Mouse (Mus musculus) embryonic facial prominence, embryonic 14.5 days (tissue): Measurements from ENCODE around the gene Chn1. TPM values are rescaled to one million over a fixed set of nuclear protein-coding genes. Genes with fewer than 3 reads are reported as not detected.
"Not testable (repeated sequence)": the region's sequence is repeated elsewhere in the genome, so short reads cannot be mapped to it uniquely, and the experiment has no call there.

ENCODE experiments used
- ATAC-seq: fragments of 200-750 bp; cut with Nextera tagmentation; 2 replicates; pipeline ENCODE4 v1.8.0; 2017; ENCODE audit warnings: low read depth, moderate number of reproducible peaks, moderate TSS enrichment
- DNase-seq: peaks from one replicate; pipeline ENCODE4 v3.0.0-alpha.2; 2015; ENCODE audit warnings: low spot score
- H3K27ac ChIP-seq: fragments of 300-500 bp; sonication (generic); replicated peaks from 2 replicates; pipeline ENCODE4 v1.5.1; 2014; ENCODE audit warnings: low read depth, mild to moderate bottlenecking, low read length, moderate library complexity
- H3K27me3 ChIP-seq: fragments of 300-500 bp; sonication (generic); replicated peaks from 2 replicates; pipeline ENCODE4 v1.6.1; 2014; ENCODE audit warnings: low read length; ENCODE audit not compliant: control insufficient read depth, insufficient read depth
- H3K36me3 ChIP-seq: fragments of 300-500 bp; sonication (generic); 2 replicates; pipeline ENCODE4 v1.6.1; 2014; ENCODE audit warnings: low read length, mixed read lengths; ENCODE audit not compliant: control insufficient read depth, insufficient read depth
- H3K4me1 ChIP-seq: fragments of 300-500 bp; sonication (generic); 2 replicates; pipeline ENCODE4 v1.6.1; 2014; ENCODE audit warnings: antibody characterized with exemption, low read length; ENCODE audit not compliant: control insufficient read depth, insufficient read depth
- H3K4me2 ChIP-seq: fragments of 300-500 bp; sonication (generic); 2 replicates; pipeline ENCODE4 v1.6.1; 2014; ENCODE audit warnings: low read depth, mild to moderate bottlenecking, low read length, moderate library complexity, mixed read lengths
- H3K4me3 ChIP-seq: fragments of 300-500 bp; sonication (generic); 2 replicates; pipeline ENCODE4 v1.5.1; 2014; ENCODE audit warnings: low read depth, mild to moderate bottlenecking, low read length
- H3K9ac ChIP-seq: fragments of 300-500 bp; sonication (generic); 2 replicates; pipeline ENCODE4 v1.6.1; 2014; ENCODE audit warnings: low read depth, mild to moderate bottlenecking, low read length, moderate library complexity, mixed read lengths
- H3K9me3 ChIP-seq: fragments of 300-500 bp; sonication (generic); 2 replicates; pipeline ENCODE4 v1.6.1; 2016; ENCODE audit warnings: low read length; ENCODE audit not compliant: control insufficient read depth
- WGBS: fragments of 180-500 bp; shearing (Covaris S2); extraction: QIAGEN DNeasy Blood & Tissue Kit; methylation state at CpG from one replicate; pipeline ENCODE4 v1.1.7; 2014; 5-methylcytosine and 5-hydroxymethylcytosine counted together
- polyA plus RNA-seq: library from polyadenylated mRNA; unstranded; fragments of >200 nt; fragmentation: Nextera tagmentation; extraction: Ambion mirVana; gene quantifications from 2 replicates; pipeline ENCODE4 v1.2.1, GENCODE M21; 2014

Chn1 gene
- polyA plus RNA-seq, result 35.5 and 36.0 TPM in 2 replicates

DNA sequence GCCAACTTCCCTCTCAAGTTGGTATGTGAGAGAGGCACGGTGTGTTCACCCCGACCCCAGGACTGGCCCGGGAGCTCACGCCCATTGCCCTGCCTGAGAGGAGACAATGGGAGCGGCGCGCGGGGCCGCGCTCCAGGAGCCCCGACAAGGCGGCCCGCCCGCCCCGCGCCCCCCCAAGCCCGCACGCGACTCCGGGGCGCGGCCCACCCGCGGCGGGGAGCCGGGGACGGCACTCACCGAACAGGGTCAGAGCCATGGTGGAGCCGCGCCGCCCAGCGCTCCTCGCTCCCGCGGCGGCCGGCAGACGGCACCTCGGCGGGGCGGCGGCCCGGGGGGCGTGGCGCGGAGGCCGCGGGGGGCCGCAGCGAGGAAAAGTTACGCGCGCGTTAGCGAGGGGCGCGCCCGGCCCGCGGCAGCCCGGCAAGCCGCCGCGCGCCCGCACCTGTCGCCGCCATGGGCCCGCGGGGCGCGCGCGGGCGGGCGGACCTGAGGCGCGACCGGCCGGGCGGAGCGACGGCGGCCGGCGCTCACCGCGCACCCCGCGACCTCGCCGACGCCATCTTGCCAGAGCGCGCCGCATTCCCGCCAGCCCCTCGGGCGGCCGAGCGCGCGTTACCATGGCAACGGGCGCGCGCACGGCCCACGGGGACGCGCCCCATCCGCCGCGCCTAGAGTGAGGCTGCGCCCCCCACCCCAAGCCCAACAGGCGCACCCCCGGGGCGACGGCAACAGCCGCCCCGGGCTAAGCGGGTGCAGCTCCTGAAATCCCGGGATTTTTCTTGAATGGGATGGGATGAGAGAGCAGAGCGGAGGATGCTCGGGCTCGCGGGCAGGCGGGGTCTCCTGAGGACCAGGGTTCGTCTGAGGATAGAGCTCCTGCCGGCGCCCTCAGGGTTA is at the start of gene Chn1:
TSS of gene Chn1 (minus strand) at position 561 of the 897 bp plus-strand sequence.
- Histone ChIP-seq H3K9me3 (no peaks in the 10 kb centered on the region), H3K27ac (peak within 1 kb of the TSS; percentile 55), H3K4me3 (peak within 1 kb of the TSS; percentile 83), H3K27me3 (peaks cover 10% of the 10 kb centered on the region), H3K9ac (peak within 1 kb of the TSS; percentile 84), H3K4me1 (peaks cover 7% of the 10 kb centered on the region; the same call in 1 of the 2 replicates), H3K36me3 (no peaks in the 10 kb centered on the region), H3K4me2 (peak within 1 kb of the TSS; percentile 85)
- DNase-seq, result peak; percentile 81
- WGBS, result under 1% methylated on average over 42 of the region's 131 CpGs
- peak; percentile 91 for ATAC-seq

DNA sequence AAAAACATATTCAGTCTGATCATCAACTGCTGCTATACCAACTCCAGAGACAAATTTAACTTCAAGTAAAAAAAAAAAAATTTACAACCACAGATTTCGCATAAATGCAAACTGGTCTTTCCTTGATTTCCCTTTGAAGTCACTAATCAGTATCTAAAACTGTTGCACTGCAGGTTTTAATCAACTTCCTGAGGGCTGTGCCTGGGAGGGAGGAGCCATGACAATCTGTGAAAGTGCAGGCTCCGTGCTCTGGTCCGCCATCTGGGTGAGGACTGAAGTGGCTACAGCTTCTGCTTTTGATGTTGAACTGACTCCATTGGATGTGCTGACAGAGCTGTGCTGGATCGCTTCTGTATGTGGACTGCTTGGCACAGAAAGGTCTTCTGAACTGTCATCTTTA is 43.6 kb upstream of the Chn1 start:
- H3K4me2 ChIP-seq, result no peak overlapping the region
- H3K4me3 ChIP-seq, result no peak overlapping the region
- H3K27ac ChIP-seq, result no peak overlapping the region
- H3K36me3 ChIP-seq, result peaks cover 34% of the 10 kb centered on the region
- no peak for DNase-seq
- 63% methylated on average over 4 of the region's 4 CpGs for WGBS
- no peak overlapping the region for H3K9ac ChIP-seq
- H3K27me3 ChIP-seq, result no peaks in the 10 kb centered on the region
- ATAC-seq, result no peak
- no peaks in the 10 kb centered on the region for H3K4me1 ChIP-seq
- H3K9me3 ChIP-seq, result no peaks in the 10 kb centered on the region

DNA sequence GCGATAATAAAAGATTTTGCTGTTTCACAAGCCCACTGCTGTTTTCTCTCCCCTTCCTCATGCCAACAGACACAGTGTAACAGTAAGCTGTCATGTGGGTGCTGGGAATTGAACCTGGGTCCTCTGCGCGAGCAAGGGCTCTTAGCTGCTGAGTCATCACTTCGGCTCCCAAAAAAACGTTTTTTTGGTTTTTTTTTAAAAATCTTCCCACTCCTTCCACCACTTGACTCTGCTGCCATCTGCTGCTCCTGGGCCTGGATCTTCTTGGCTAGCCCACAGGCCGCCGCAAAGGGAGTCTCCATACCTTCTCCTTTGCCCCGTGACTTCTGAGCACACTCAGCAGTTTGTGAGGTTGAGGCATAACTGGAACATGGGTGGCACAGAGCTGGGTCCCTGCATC is 32.5 kb upstream of the Chn1 start:
- Histone ChIP-seq H3K4me3 (no peak overlapping the region), H3K4me1 (no peaks in the 10 kb centered on the region), H3K36me3 (no peaks in the 10 kb centered on the region), H3K9me3 (no peaks in the 10 kb centered on the region), H3K9ac (no peak overlapping the region), H3K4me2 (no peak overlapping the region), H3K27me3 (no peaks in the 10 kb centered on the region), H3K27ac (no peak overlapping the region)
- no peak for ATAC-seq
- WGBS, result 82% methylated on average over 8 of the region's 8 CpGs
- no peak for DNase-seq

DNA sequence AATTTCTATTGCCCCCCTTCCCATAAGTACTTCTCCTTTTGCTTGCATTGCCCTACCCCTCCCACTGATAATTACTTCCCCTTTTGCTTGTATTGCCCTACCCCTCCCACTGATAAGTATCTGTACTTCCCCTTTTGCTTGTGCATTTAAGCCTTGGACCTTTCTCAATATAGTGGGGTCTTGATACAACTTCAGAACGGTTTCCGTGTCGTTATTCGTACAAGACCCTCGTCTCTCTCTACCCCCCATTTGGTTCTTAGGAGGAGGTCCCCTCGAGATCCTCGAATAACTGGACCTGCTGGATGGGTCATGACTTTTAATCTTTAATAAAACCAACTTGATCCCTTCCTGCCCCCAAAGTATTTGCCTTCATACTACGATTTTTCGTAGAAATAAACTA is 25.0 kb upstream of the Chn1 start:
- H3K4me3 ChIP-seq, H3K9me3 ChIP-seq, H3K4me1 ChIP-seq, H3K27ac ChIP-seq, H3K27me3 ChIP-seq, H3K36me3 ChIP-seq, DNase-seq, ATAC-seq, H3K9ac ChIP-seq, H3K4me2 ChIP-seq: not testable (repeated sequence)
- 93% methylated on average over 9 of the region's 9 CpGs for WGBS

DNA sequence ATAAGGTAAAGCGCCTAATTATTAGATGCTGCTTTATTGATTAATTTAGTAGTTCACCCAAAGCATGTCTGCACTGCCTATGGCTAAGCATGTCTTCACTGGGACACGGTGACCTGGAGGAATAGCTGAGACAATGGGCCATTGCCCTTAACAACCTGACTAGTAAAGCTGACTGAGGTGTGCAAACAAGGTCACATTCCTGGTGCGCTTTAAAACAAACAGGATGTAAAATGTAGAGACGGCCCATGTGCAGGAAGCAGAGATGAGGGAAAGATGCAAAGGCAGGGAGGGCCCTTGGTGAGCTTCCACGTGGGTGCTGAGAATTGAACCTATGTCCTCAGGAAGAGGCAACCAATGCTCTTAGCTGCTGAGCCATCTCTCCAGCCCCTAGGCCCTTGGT is 23.6 kb upstream of the Chn1 start:
- DNase-seq, result no peak
- H3K4me2 ChIP-seq, result no peak overlapping the region
- 66% methylated on average over 5 of the region's 5 CpGs for WGBS

DNA sequence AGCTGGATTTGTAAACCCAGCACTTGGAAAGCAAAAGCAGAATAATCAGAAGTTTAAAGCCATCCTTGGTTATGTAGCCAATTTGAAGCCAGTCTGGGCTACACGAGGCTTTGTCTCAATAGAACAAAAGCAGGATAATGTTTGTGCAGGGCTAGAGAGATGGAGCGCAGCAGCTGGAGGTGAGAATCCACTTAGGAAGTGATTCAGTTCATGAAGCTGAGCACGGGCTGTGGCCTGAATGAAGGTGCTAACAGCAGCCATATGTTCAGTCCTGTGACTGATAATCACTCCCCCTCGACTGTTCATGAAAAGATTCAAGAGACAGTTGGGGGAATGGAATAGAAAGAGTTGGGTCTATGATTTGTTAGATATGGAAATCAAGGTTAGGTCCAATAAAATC is 23.0 kb upstream of the Chn1 start:
- Histone ChIP-seq H3K36me3 (no peaks in the 10 kb centered on the region), H3K4me1 (no peaks in the 10 kb centered on the region), H3K9ac (no peak overlapping the region), H3K27me3 (no peaks in the 10 kb centered on the region), H3K9me3 (no peaks in the 10 kb centered on the region), H3K4me3 (no peak overlapping the region), H3K4me2 (no peak overlapping the region), H3K27ac (no peak overlapping the region)
- ATAC-seq (no peak), DNase-seq (no peak)
- 50% methylated on average over 4 of the region's 4 CpGs for WGBS

More for the DNA sequence above, 23.6 kb upstream of the Chn1 start:
- ATAC-seq, result no peak
- Histone ChIP-seq H3K4me1 (no peaks in the 10 kb centered on the region), H3K4me3 (no peak overlapping the region), H3K9me3 (no peaks in the 10 kb centered on the region), H3K36me3 (no peaks in the 10 kb centered on the region), H3K27ac (no peak overlapping the region), H3K9ac (no peak overlapping the region), H3K27me3 (no peaks in the 10 kb centered on the region)

DNA sequence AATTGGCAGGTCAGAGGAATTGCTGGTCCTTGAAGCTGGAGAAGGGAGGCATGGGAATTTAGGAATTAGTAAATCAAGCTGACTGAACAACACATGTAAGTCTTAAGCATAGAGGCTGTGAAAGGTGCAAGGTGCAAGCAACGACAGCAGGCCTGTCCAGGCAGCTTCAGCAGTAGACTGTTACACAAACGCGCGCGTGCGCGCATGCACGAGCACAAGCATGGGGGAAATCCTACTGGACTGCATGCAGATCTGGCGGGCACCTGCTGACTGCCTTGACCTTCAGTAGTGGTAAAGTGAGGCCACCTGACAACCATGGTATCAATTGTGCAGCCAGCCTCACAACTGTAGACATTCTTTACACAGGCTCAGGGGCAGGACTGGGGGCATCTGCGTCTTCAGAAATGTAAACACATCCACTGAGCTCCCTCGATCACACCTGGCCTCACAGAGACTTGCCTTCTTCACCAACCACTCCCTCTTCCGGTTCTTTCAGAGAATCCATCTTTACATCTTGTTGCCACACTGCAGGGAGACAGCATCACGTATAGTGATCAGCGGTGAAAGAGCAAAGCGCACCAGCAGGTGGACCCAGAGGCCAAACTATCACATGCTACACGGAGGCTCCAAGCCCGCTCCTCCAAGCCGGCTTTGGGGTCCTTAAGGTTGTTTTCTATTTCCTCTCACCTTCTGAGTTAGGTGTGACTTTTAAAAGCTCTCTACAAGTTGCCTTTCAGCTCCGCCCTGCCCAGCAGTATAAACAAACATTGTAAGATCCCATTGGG is 16.9 kb upstream of the Chn1 start:
- Histone ChIP-seq H3K4me1 (no peaks in the 10 kb centered on the region), H3K27me3 (no peaks in the 10 kb centered on the region), H3K9ac (no peak overlapping the region), H3K4me2 (peak overlapping the region; percentile 23; the same call in 1 of the 2 replicates), H3K9me3 (no peaks in the 10 kb centered on the region), H3K27ac (no peak overlapping the region), H3K4me3 (no peak overlapping the region), H3K36me3 (no peaks in the 10 kb centered on the region)
- DNase-seq, result peak; percentile 59
- 52% methylated on average over 19 of the region's 19 CpGs for WGBS
- 0 out of 2 replicates have a peak, but pooled peaks have one; percentile 68 for ATAC-seq

DNA sequence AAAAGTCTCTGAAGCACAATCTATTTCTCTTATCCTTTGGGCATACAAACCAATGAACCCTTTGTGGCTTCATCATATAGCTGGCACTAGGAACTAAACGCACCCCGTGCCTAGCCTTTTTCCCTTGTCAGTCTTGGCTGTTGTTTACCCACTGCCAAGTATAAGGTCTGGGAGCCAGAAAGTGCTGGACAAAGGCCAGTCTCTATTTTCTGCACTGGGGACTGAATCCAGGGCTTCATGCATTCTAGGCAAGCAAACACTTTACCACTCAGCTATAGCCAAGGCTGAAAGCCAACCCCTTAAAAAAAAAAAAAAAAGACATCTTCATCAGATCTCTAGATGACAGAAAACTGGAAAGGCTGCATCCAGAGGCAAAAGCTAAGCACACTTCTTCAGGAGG is 15.2 kb upstream of the Chn1 start:
- H3K27me3 ChIP-seq, result no peaks in the 10 kb centered on the region
- DNase-seq, result peak; percentile 39
- no peaks in the 10 kb centered on the region for H3K36me3 ChIP-seq
- H3K27ac ChIP-seq, result no peak overlapping the region
- ATAC-seq, result 0 out of 2 replicates have a peak, but pooled peaks have one; percentile 30
- no peaks in the 10 kb centered on the region for H3K4me1 ChIP-seq
- no peak overlapping the region for H3K4me2 ChIP-seq
- no peak overlapping the region for H3K4me3 ChIP-seq
- H3K9ac ChIP-seq, result no peak overlapping the region
- H3K9me3 ChIP-seq, result no peaks in the 10 kb centered on the region
- WGBS, result 76% methylated on average over 2 of the region's 2 CpGs
